Mouse (Mus musculus): ENCODE data around the gene Col5a3. TPM values are rescaled to one million over a fixed set of nuclear protein-coding genes. Genes with fewer than 3 reads are reported as not detected.

Gene Col5a3
- polyA plus RNA-seq, 1 experiment from 2014 or later: 1.4 TPM

DNA sequence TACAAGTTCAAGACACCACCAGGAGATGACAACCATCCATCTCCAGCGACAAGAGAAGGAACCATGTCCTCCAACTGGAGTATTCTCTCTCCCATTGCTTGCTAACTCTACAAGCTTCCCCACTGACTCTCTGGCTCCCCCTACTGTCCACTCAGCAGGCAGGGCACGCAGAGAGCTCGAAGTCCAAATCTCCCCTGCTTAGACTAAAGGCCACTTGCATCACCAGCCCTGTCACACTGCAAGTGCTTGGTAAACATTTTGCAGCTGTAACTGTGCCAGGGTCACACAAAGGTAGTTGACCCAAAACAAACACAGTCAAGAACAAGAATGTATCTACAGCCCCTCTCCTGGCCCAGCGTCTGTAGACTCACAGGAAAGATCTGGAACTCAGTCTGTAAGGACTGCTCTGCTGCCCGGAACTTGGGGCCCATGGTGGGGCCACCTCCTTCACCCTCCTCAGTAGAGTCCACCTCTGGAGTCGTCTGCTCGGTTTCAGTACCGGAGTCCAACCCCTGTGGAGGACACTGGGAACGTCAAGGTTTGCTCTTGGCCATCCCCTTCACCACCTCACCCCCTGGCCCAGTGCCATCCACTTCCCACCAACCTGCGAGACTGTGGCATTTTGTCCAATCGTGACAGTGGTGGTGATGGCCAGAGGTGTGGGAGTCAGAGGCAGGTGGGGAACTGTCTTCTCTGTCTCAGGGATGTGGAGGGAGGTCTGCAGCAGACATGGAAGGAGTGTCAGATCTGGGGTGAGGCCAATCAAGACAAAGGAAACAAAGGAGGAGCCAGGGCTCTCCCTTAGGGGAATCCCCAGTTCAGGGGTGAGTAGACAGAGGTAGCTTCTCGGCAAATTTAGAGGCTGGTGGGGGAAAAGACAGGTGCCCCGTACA is 10.4 kb downstream of the Col5a3 start:
- no peak overlapping the region for H3K9ac ChIP-seq (replicated peaks)
- 82% methylated on average over 13 of the region's 13 CpGs for WGBS
- no peak for ATAC-seq (ENCODE audit: low FRiP score)

DNA sequence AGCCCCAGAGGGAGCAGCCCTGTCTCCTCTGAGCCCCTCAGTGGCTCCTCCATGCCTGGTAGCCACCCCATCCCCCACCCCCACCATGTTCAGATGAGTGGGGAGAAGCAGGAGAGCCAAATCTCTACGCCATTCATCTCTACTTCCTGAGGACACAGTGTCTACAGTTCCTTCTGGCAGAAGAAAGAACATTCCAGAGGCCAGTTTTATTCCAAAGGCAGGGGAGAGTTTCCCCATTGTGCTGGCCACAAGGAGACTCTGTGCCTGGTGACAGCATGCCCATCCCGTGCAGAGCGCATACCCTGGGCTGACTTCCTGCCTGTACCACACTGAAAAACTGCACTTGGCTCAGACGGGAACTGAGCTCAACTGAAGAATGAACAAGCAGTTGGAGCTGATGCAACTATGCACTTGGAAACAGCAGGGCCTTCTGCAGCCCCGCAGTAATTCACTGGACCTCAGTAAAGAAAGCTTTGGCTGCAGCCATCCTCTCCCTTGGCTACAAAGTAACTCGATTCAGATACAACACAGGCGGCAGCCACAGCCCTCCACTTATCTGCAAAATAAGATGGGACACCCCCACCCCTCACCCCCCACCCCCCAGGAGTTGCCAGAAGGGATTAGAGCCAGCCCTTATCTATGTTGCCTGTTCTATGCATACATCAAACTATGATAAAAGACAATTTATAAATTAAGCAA is 20.6 kb downstream of the Col5a3 start:
- 38% methylated on average over 7 of the region's 7 CpGs for WGBS
- no peak overlapping the region for H3K4me3 ChIP-seq (replicated peaks)
- no peaks in the 10 kb centered on the region for H3K9me3 ChIP-seq (replicated peaks)
- no peak overlapping the region for H3K9ac ChIP-seq (replicated peaks)
- peaks cover 13% of the 10 kb centered on the region; the same call in 1 of the 2 replicates for H3K4me1 ChIP-seq
- ATAC-seq (ENCODE audit: low FRiP score): peak; percentile 91
- no peaks in the 10 kb centered on the region for H3K27me3 ChIP-seq (replicated peaks)
- H3K27ac ChIP-seq (replicated peaks): peak overlapping the region; percentile 78
- H3K36me3 ChIP-seq: no peaks in the 10 kb centered on the region
- no peak overlapping the region for H3K4me2 ChIP-seq

More for the DNA sequence above, 10.4 kb downstream of the Col5a3 start:
- Histone ChIP-seq H3K4me3 (replicated peaks) (no peak overlapping the region), H3K4me2 (no peak overlapping the region), H3K27ac (replicated peaks) (no peak overlapping the region), H3K4me1 (no peaks in the 10 kb centered on the region), H3K36me3 (no peaks in the 10 kb centered on the region), H3K9me3 (replicated peaks) (peaks cover 6% of the 10 kb centered on the region; the same call in 1 of the 2 replicates), H3K27me3 (replicated peaks) (no peaks in the 10 kb centered on the region)

DNA sequence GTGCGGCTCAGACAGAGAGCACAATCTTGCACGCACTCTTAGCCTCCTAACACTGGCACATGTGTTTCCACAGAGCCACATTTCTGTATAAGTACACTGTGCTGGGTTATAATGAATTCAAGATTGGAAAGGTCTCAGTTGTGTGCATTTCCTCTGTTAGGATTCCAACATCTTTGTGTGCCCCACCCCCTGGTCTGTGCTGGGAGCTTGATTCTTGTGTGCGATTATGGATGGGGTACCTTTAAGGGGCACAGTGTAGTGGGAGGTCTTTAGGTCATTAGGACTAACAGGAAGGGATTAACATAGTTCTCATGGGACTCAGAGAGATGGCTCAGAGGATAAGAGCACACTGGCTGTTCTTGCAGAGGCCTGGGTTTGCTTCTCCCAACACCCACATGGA is 24.5 kb downstream of the Col5a3 start:
- Histone ChIP-seq H3K4me1 (peaks cover 9% of the 10 kb centered on the region; the same call in 1 of the 2 replicates), H3K4me2 (no peak overlapping the region), H3K27ac (replicated peaks) (no peak overlapping the region), H3K9ac (replicated peaks) (no peak overlapping the region), H3K9me3 (replicated peaks) (no peaks in the 10 kb centered on the region), H3K36me3 (no peaks in the 10 kb centered on the region), H3K4me3 (replicated peaks) (no peak overlapping the region), H3K27me3 (replicated peaks) (no peaks in the 10 kb centered on the region)
- 78% methylated on average over 3 of the region's 3 CpGs for WGBS
- ATAC-seq (ENCODE audit: low FRiP score): no peak

DNA sequence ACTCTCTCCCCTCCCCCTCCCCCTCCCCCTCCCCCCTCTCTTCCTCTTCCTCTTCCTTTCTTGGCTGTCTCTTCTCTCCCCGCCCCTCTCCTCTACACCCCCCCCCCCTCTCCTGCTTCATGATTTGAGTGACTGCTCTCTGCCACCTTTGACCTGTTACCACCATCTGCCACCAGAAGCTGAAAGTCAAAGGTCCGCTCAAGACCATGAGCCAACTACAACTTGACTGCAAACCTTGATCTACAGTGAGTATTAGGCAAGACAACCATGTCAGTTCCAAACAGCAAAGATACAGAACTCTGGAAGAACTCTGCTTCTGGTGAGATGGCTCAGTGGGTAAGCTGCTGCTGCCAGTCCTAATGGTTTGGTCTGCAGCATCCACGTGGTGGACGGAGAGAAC is 25.2 kb downstream of the Col5a3 start:
- Histone ChIP-seq H3K27ac (replicated peaks) (no peak overlapping the region), H3K36me3 (no peaks in the 10 kb centered on the region), H3K4me3 (replicated peaks) (no peak overlapping the region), H3K9me3 (replicated peaks) (no peaks in the 10 kb centered on the region), H3K27me3 (replicated peaks) (no peaks in the 10 kb centered on the region), H3K4me1 (peaks cover 9% of the 10 kb centered on the region; the same call in 1 of the 2 replicates), H3K4me2 (no peak overlapping the region), H3K9ac (replicated peaks) (no peak overlapping the region)
- WGBS: 86% methylated on average over 3 of the region's 4 CpGs
- no peak for ATAC-seq (ENCODE audit: low FRiP score)

DNA sequence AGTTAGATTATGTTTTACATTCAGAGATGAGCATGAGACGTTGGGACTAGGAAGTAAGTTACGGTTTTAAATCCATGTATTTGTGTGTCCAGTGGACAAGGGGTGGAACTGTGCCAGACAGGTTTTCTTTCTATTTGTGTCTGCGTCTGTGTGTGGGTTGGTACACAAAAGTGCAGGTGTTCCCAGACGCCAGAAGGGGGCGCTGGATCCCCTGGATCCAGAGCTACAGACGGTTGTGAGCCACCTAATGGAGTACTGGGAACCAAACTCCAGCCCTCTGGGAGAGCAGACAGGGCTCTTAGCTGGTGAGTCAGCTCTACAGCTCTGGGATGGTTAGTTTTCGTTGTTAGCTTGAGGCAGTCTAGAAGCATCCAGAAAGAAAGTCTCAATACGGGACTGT is 26.9 kb downstream of the Col5a3 start:
- H3K27ac ChIP-seq (replicated peaks): no peak overlapping the region
- H3K9me3 ChIP-seq (replicated peaks): no peaks in the 10 kb centered on the region
- H3K4me1 ChIP-seq: 0 out of 2 replicates have a peak, but pooled peaks cover 4% of the 10 kb centered on the region
- H3K9ac ChIP-seq (replicated peaks): no peak overlapping the region
- no peak for ATAC-seq (ENCODE audit: low FRiP score)
- H3K36me3 ChIP-seq: no peaks in the 10 kb centered on the region
- no peak overlapping the region for H3K4me2 ChIP-seq
- no peaks in the 10 kb centered on the region for H3K27me3 ChIP-seq (replicated peaks)
- 75% methylated on average over 8 of the region's 8 CpGs for WGBS
- no peak overlapping the region for H3K4me3 ChIP-seq (replicated peaks)

DNA sequence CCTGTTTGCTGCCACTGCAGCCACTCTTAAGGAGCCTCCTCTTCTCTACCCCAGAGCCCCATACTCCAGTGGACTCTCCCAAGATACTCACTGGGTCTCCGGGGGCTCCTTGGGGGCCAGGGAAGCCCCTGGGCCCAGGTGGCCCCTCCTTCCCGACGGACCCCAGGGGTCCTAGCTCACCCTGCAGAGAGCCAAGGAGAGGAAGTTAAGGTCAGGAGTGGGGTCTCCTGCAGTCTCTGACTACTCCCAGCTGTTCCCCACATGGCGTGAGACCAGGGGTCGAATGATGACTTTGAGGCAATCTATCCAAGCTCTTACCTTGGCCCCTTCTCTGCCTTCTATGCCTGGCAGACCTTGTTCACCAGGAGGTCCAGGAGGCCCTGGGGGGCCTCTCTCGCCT is 29.8 kb downstream of the Col5a3 start:
- H3K9ac ChIP-seq (replicated peaks): no peak overlapping the region
- no peaks in the 10 kb centered on the region for H3K4me1 ChIP-seq
- no peaks in the 10 kb centered on the region for H3K9me3 ChIP-seq (replicated peaks)
- no peak overlapping the region for H3K27ac ChIP-seq (replicated peaks)
- no peaks in the 10 kb centered on the region for H3K27me3 ChIP-seq (replicated peaks)
- H3K4me3 ChIP-seq (replicated peaks): no peak overlapping the region
- H3K4me2 ChIP-seq: no peak overlapping the region
- WGBS: 73% methylated on average over 6 of the region's 6 CpGs
- ATAC-seq (ENCODE audit: low FRiP score): no peak
- H3K36me3 ChIP-seq: no peaks in the 10 kb centered on the region

DNA sequence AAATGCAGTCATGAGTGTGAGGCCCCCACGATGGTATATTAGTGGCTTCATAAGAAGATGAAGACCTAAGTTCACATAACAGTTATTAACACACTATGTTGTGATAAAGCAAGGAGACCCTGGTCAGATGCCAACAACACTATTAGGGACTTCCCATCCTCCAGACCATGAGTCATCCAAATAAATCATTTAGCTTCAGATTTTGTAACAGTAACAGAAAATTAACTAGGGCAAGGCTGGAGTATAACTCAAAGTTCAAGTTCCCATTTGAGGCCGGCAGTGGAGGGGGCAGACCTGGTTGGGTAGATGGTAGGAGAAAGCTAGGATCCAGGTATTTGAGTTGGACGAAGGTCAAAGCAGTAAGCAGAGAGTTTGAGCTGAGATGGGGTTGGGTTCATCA is 33.6 kb downstream of the Col5a3 start:
- no peaks in the 10 kb centered on the region for H3K36me3 ChIP-seq
- H3K4me2 ChIP-seq: no peak overlapping the region
- H3K4me1 ChIP-seq: no peaks in the 10 kb centered on the region
- no peak overlapping the region for H3K27ac ChIP-seq (replicated peaks)
- ATAC-seq (ENCODE audit: low FRiP score): no peak
- no peaks in the 10 kb centered on the region for H3K9me3 ChIP-seq (replicated peaks)
- no peaks in the 10 kb centered on the region for H3K27me3 ChIP-seq (replicated peaks)
- no peak overlapping the region for H3K4me3 ChIP-seq (replicated peaks)
- 88% methylated on average over 3 of the region's 3 CpGs for WGBS
- no peak overlapping the region for H3K9ac ChIP-seq (replicated peaks)

DNA sequence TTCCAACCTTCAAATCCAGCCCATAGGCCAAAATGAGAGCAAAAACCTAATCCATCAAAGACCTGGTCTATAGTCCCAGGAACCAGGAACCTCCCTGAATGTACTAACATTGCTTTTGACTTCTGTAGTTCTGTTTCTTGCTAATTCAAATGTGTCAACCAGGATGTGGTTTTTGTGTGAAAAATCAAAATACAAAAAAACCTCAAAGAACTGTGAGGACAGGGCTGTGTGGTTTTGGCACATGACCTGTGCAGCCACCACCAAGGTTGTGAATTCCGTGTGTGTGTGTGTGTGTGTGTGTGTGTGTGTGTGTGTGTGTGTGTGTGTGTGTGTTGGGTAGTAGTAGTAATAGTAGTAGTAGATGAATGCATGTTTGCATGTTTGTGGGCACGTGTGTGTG is 49.6 kb downstream of the Col5a3 start:
- Histone ChIP-seq H3K27me3 (replicated peaks) (no peaks in the 10 kb centered on the region), H3K27ac (replicated peaks) (no peak overlapping the region), H3K4me1 (peaks cover 11% of the 10 kb centered on the region), H3K4me3 (replicated peaks) (no peak overlapping the region), H3K4me2 (no peak overlapping the region), H3K9me3 (replicated peaks) (no peaks in the 10 kb centered on the region), H3K36me3 (no peaks in the 10 kb centered on the region), H3K9ac (replicated peaks) (no peak overlapping the region)
- no peak for ATAC-seq (ENCODE audit: low FRiP score)
- WGBS: 78% methylated on average over 2 of the region's 2 CpGs

DNA sequence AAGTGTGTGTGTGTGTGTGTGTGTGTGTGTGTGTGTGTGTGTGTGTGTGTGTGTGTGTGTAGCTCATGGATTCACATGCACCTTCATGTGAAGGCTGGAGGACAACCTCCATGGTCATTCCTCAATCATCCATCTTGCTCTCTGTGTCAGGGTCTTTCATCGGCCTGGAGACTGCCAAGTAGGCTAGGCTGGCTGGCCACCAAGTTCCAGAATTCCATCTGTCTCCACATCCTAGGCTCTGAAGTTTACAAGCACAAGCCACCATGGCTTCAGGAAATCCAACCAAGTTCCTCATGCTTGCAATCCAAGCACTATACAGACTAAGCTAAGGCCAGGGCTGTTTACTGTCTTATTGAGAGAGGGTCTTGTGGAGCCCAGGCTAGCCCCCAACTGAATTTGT is 51.8 kb downstream of the Col5a3 start:
- peaks cover 11% of the 10 kb centered on the region for H3K4me1 ChIP-seq
- H3K9me3 ChIP-seq (replicated peaks): no peaks in the 10 kb centered on the region
- H3K9ac ChIP-seq (replicated peaks): no peak overlapping the region
- H3K4me2 ChIP-seq: no peak overlapping the region
- no peak overlapping the region for H3K4me3 ChIP-seq (replicated peaks)
- no peak for ATAC-seq (ENCODE audit: low FRiP score)
- H3K27ac ChIP-seq (replicated peaks): no peak overlapping the region
- WGBS: 50% methylated on average over 1 of the region's 1 CpGs
- H3K36me3 ChIP-seq: no peaks in the 10 kb centered on the region
- H3K27me3 ChIP-seq (replicated peaks): no peaks in the 10 kb centered on the region

DNA sequence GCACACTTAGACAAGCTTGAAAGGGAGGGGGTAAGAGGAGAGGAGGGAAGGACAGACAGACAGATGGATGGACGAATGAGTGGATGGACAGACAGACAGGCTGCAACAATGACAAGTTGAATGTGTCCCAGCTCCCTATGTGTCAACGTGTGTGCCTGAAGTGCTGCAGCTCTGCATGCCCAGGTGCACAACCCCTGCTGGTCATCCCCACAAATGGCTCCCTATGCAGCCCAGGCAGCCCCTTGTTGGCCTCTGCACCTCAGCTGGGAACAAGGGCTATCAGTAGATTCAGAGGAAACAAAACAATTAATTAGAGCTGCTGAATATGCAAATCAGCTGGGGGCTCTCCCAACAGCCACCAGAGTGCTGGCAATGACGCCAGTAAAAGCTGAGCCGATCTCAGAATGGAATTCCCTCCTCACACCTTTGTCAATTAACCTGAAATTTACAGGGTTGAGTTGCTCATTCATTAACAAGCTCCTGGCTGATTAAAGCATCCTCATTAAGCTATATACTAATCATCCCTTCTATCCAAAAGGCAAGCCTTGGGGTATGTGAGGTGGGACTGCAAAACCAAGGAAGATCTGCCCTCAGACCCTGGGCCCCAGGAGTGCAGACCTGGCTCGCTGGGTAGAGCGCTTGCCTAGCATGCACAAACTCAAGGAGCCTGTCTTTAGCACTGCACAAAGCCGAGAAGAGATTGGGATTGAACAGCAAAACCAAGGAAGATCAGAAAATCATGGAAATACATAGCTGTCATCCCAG is 52.5 kb downstream of the Col5a3 start:
- H3K4me1 ChIP-seq: peaks cover 11% of the 10 kb centered on the region
- no peaks in the 10 kb centered on the region for H3K27me3 ChIP-seq (replicated peaks)
- H3K27ac ChIP-seq (replicated peaks): no peak overlapping the region
- ATAC-seq (ENCODE audit: low FRiP score): 0 out of 2 replicates have a peak, but pooled peaks have one; percentile 38
- no peak overlapping the region for H3K9ac ChIP-seq (replicated peaks)
- no peak overlapping the region for H3K4me2 ChIP-seq
- no peak overlapping the region for H3K4me3 ChIP-seq (replicated peaks)
- 40% methylated on average over 7 of the region's 7 CpGs for WGBS
- no peaks in the 10 kb centered on the region for H3K36me3 ChIP-seq
- no peaks in the 10 kb centered on the region for H3K9me3 ChIP-seq (replicated peaks)

DNA sequence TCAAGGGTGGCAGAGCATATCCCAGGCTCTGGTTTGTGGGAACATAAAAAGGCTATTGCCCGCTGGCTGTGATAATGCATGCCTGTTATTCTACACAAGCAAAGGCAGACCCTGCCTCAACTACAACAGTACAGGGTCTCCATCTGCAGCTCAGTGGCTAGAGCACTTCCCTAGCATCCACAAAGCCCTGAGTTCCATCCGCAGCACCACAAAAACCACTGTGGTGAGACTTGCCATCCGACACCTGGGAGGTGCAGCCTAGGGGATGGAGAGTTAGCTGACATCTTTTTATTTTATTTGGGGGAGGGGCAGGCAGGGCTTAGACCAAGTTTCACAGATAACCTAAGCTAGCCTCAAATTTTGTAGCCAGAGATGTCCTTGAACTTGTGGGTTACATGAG is 53.5 kb downstream of the Col5a3 start:
- H3K4me2 ChIP-seq: no peak overlapping the region
- ATAC-seq (ENCODE audit: low FRiP score): no peak
- no peaks in the 10 kb centered on the region for H3K36me3 ChIP-seq
- no peak overlapping the region for H3K4me3 ChIP-seq (replicated peaks)
- H3K4me1 ChIP-seq: peaks cover 11% of the 10 kb centered on the region
- no peaks in the 10 kb centered on the region for H3K9me3 ChIP-seq (replicated peaks)
- H3K27ac ChIP-seq (replicated peaks): no peak overlapping the region
- no peak overlapping the region for H3K9ac ChIP-seq (replicated peaks)
- 78% methylated on average over 3 of the region's 3 CpGs for WGBS
- no peaks in the 10 kb centered on the region for H3K27me3 ChIP-seq (replicated peaks)

Data from neural tube, embryonic 15.5 days (tissue).